Mouse (Mus musculus) liver, embryonic 16.5 days (tissue): ENCODE measurements around the gene Iqcn. TPM values are rescaled to one million over a fixed set of nuclear protein-coding genes. Genes with fewer than 3 reads are reported as not detected.

ENCODE experiments used
- ATAC-seq: fragments of 200-750 bp; cut with Nextera tagmentation; 2 replicates; pipeline ENCODE4 v1.8.0; 2017; ENCODE audit warnings: low read depth, mild to moderate bottlenecking, moderate number of reproducible peaks, moderate library complexity
- H3K27ac ChIP-seq: fragments of 300-500 bp; sonication (generic); 2 replicates; pipeline ENCODE4 v1.5.1; 2014; ENCODE audit warnings: mild to moderate bottlenecking, low read length
- H3K27me3 ChIP-seq: fragments of 300-500 bp; sonication (generic); 2 replicates; pipeline ENCODE4 v1.6.1; 2014; ENCODE audit warnings: low read depth, low read length, mixed read lengths; ENCODE audit not compliant: control insufficient read depth, insufficient read depth
- H3K36me3 ChIP-seq: fragments of 300-500 bp; sonication (generic); 2 replicates; pipeline ENCODE4 v1.6.1; 2014; ENCODE audit warnings: mild to moderate bottlenecking; ENCODE audit not compliant: control insufficient read depth, insufficient read depth
- H3K4me1 ChIP-seq: fragments of 300-500 bp; sonication (generic); 2 replicates; pipeline ENCODE4 v1.6.1; 2014; ENCODE audit warnings: low read depth, low read length, mixed read lengths; ENCODE audit not compliant: control insufficient read depth
- H3K4me2 ChIP-seq: fragments of 300-500 bp; sonication (generic); 2 replicates; pipeline ENCODE4 v1.6.1; 2014; ENCODE audit warnings: low read depth, low read length, mixed read lengths
- H3K4me3 ChIP-seq: fragments of 300-500 bp; sonication (generic); 2 replicates; pipeline ENCODE4 v1.5.1; 2014; ENCODE audit warnings: low read depth, mild to moderate bottlenecking, low read length
- H3K9ac ChIP-seq: fragments of 300-500 bp; sonication (generic); 2 replicates; pipeline ENCODE4 v1.6.1; 2014; ENCODE audit warnings: low read depth, low read length
- H3K9me3 ChIP-seq: fragments of 300-500 bp; sonication (generic); replicated peaks from 2 replicates; pipeline ENCODE4 v1.6.1; 2016; ENCODE audit warnings: low read length; ENCODE audit not compliant: control insufficient read depth
- WGBS: fragments of 180-500 bp; shearing (Covaris S2); extraction: QIAGEN DNeasy Blood & Tissue Kit; methylation state at CpG from one replicate; pipeline ENCODE4 v1.1.7; 2014; ENCODE audit not compliant: insufficient replicate concordance; 5-methylcytosine and 5-hydroxymethylcytosine counted together
- polyA plus RNA-seq: library from polyadenylated mRNA; unstranded; fragments of >200 nt; fragmentation: Nextera tagmentation; extraction: Ambion mirVana; gene quantifications from 2 replicates; pipeline ENCODE4 v1.2.1, GENCODE M21; 2015

The Iqcn gene
- polyA plus RNA-seq, result 0.02 TPM in 1 of 2 replicates, not detected in the other

DNA sequence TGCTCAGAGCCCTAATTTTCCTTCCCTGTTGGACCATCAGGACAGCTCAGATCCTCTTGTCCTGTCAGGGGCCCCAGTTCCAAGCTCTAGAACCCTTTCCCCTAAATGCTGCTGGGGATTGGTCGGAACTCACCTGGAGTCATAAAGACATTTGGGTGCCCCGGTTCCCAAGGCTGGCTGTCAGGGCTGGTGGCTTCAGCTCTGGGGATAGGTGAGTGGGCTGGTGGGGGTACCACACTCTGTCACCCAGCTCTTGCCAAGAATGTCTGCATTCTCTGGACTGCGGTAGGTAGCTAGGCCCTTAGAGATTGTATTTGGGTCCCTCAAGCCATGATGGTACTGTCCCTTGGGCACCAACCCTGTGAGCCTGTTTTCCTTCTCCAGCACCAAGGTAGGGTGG is at the start of gene Iqcn:
Iqcn (plus strand) TSS at position 171 of the 400 bp plus-strand sequence.
- Histone ChIP-seq H3K27me3 (no peaks in the 10 kb centered on the region), H3K4me2 (no peak within 1 kb of the TSS), H3K4me1 (peaks cover 13% of the 10 kb centered on the region), H3K27ac (no peak within 1 kb of the TSS), H3K4me3 (no peak within 1 kb of the TSS), H3K36me3 (no peaks in the 10 kb centered on the region), H3K9ac (no peak within 1 kb of the TSS), H3K9me3 (no peaks in the 10 kb centered on the region)
- 83% methylated on average over 3 of the region's 3 CpGs for WGBS
- ATAC-seq, result no peak

DNA sequence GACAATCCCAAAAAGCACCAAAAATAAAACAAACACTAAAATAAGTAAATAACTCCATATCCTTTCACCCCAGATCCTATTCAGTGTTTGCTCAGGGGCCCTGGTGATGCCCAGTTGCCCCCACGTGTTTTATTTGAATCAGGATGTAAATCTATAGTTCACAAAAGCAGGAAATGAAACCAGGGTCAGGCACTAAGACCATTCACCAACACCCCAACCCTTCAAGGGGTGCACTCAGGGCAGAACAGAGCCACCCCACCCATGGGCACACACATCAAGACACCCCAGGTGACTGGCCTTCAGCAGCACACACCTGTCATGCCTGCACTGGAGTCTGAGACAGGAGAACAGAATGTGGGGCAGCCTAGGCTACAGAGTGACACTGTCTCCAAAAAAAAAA is 49.1 kb upstream of the Iqcn start:
- H3K4me3 ChIP-seq, result no peak overlapping the region
- H3K27ac ChIP-seq, result no peak overlapping the region
- H3K4me1 ChIP-seq, result peaks cover 29% of the 10 kb centered on the region
- no peak overlapping the region for H3K9ac ChIP-seq
- H3K27me3 ChIP-seq, result no peaks in the 10 kb centered on the region
- WGBS, result 44% methylated on average over 1 of the region's 1 CpGs
- no peak for ATAC-seq
- H3K36me3 ChIP-seq, result 0 out of 2 replicates have a peak, but pooled peaks cover 2% of the 10 kb centered on the region
- H3K9me3 ChIP-seq, result no peaks in the 10 kb centered on the region
- no peak overlapping the region for H3K4me2 ChIP-seq

DNA sequence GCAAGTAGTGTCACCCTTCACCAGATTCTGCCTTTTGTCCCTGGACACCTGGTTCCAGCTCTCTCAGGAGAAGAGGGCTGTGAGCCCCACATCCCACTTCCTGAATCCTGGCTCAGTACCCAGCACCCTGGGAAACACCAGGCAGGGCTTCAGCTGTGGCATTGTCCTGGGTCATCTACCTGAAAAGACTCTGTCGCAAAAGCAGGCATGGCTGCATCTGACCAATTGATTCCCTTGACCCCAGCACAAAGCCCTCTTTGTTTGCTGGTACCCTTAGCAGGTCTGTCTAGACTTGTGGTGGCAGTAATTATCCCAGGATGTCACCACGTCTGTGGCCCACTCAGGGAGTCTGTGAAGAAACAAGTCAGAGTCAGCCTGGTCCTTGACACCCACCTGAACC is 47.8 kb upstream of the Iqcn start:
- H3K36me3 ChIP-seq, result 0 out of 2 replicates have a peak, but pooled peaks cover 2% of the 10 kb centered on the region
- no peak overlapping the region for H3K4me2 ChIP-seq
- H3K27me3 ChIP-seq, result no peaks in the 10 kb centered on the region
- 66% methylated on average over 2 of the region's 2 CpGs for WGBS
- H3K9me3 ChIP-seq, result no peaks in the 10 kb centered on the region
- H3K9ac ChIP-seq, result no peak overlapping the region
- ATAC-seq, result no peak
- H3K4me3 ChIP-seq, result no peak overlapping the region
- H3K27ac ChIP-seq, result no peak overlapping the region
- H3K4me1 ChIP-seq, result peaks cover 29% of the 10 kb centered on the region

DNA sequence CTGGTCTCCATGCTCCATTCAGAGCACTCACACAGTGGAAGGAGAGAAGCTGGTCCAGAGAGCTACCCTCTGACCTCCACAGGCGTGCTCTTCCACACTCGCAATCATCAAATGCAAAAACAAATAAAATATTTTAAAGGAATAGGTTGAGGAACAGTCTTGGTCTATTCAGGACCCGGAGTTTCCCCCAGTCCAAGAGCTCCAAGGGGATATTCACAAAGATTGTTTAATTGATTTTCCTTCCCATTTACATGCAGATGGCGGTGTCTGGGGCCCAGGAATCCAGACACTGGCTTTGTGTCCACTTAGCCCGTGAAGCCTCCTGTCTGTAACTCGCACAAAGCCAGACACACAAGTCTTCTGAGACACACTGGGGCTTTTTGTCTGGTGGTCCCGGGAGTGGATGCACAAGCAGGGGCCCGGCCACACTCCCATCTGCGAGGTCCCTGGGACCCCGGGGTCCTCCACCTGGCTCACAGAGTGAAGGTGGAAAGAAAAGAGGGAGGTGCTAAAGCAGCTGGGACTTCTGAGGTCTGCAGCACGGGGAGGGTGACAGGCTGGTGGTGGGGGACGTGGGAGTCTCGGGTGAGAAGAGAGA is 47.0 kb upstream of the Iqcn start:
- no peak overlapping the region for H3K4me3 ChIP-seq
- ATAC-seq, result no peak
- H3K36me3 ChIP-seq, result 0 out of 2 replicates have a peak, but pooled peaks cover 2% of the 10 kb centered on the region
- H3K4me2 ChIP-seq, result no peak overlapping the region
- H3K9me3 ChIP-seq, result no peaks in the 10 kb centered on the region
- peaks cover 36% of the 10 kb centered on the region for H3K4me1 ChIP-seq
- no peak overlapping the region for H3K27ac ChIP-seq
- H3K9ac ChIP-seq, result no peak overlapping the region
- WGBS, result 73% methylated on average over 13 of the region's 13 CpGs
- no peaks in the 10 kb centered on the region for H3K27me3 ChIP-seq

DNA sequence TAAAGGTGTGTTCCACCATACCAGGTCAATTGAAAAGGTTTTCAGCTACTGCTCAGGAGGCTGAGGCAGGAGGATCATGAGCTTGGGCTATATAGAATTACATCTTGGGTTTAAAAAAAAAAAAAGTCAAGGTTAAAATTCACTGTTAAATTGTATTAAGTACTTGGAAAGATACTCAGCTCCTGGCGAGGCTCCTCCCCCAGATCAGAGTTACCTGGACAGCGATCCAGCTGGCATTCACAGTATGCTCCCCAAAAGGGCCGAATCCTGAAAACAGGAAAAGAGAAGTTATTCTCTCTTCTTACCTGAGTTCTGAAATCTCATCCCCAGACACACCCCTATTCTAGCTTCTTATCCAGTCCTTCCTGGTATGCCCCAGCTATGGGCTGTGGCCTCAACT is 46.0 kb upstream of the Iqcn start:
- Histone ChIP-seq H3K27ac (no peak overlapping the region), H3K4me2 (no peak overlapping the region), H3K4me1 (peaks cover 36% of the 10 kb centered on the region), H3K36me3 (0 out of 2 replicates have a peak, but pooled peaks cover 2% of the 10 kb centered on the region), H3K4me3 (no peak overlapping the region), H3K27me3 (no peaks in the 10 kb centered on the region), H3K9ac (no peak overlapping the region), H3K9me3 (no peaks in the 10 kb centered on the region)
- no peak for ATAC-seq
- 91% methylated on average over 3 of the region's 3 CpGs for WGBS

DNA sequence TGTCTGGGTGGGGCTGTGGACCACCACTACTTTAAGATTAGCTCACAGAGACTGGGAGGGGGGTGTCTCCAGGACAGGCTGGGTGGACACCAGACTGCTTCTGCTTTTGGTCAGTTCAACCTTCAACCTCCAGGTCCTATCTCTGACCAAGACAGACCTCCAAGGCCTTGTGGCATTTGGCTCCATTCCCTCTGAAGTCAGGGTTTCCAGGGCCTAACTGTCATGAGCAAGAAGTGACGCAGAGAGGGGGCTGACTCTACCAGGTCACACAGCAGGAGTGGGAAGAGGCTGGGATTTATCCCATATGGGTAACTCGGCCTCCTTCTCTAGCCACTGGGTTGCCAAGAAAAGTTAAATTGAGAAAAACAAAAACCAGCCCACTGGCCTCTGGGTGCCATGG is 45.5 kb upstream of the Iqcn start:
- 74% methylated on average over 2 of the region's 2 CpGs for WGBS
- Histone ChIP-seq H3K4me1 (peaks cover 36% of the 10 kb centered on the region), H3K4me3 (no peak overlapping the region), H3K36me3 (0 out of 2 replicates have a peak, but pooled peaks cover 2% of the 10 kb centered on the region), H3K27ac (no peak overlapping the region), H3K9me3 (no peaks in the 10 kb centered on the region), H3K9ac (no peak overlapping the region), H3K4me2 (peak overlapping the region; percentile 93; the same call in 1 of the 2 replicates), H3K27me3 (no peaks in the 10 kb centered on the region)
- no peak for ATAC-seq

DNA sequence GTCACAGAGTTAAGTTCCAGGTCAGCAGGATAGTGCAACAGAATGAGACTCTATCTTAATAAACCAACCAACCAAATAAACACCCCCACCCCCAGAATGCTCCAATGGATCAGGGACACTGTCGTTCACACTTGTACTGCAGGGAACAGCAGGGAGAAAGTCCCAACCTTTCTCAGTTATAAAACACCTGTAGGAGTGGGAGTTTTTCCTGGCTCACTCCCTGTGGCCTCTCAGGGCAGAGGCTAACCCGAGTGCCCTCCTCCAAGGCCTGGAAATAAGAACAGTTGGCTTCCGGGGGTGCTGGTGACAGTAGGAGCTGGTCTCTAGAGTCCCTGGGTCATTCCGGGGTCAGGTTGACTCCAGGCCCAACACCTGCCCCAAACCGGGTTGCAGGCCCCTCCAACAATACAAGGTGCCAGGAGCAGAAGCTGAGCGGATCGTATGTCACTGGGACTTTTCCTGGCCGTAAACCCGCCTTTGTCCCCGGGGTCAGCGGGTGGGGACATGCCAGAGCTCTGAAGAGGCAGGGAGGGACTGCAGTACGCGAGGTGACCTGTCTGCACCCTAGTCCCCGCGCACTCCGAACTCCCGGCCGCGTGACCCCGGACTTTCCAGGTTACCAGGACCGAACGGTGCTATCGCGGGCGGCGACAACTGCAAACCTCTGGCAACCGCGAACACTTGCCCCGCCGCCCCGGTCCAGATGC is 44.2 kb upstream of the Iqcn start:
- Histone ChIP-seq H3K27me3 (no peaks in the 10 kb centered on the region), H3K27ac (peak overlapping the region; percentile 84), H3K9me3 (no peaks in the 10 kb centered on the region), H3K9ac (peak overlapping the region; percentile 89), H3K36me3 (0 out of 2 replicates have a peak, but pooled peaks cover 2% of the 10 kb centered on the region), H3K4me3 (peak overlapping the region; percentile 84), H3K4me2 (peak overlapping the region; percentile 93), H3K4me1 (peaks cover 33% of the 10 kb centered on the region)
- peak; percentile 66 for ATAC-seq
- 1% methylated on average over 31 of the region's 31 CpGs for WGBS

DNA sequence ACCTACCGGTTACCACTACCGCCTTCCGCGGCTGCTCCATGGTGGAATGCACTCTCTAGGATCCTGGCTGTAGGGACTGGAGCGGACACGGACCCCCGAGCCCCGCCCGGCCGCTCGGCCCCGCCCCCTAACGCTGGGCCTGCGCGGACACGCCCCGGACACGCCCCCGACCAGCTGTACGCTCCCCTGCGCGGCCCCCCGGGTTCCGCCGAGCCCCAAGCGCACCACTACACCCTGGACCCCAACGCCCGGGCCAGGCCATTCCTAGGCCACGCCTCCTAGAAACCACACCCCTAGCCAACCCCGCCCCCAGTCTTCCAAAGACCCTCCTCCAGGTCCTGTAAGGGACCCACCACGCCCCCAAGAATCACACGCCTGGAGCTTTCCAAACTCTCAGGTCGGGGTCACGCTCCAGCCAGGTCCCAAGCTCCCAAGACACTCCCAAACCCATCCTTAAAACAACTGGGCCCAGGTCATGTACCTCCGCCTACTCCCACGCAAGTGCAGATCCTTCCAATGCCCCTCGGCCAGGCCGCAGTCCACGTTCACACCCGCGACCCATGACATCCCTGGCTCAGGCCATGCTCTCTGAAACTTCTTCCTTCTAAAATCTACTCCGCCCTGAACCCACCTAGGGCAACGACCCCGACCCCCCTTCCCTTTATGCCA is 43.5 kb upstream of the Iqcn start:
- H3K9ac ChIP-seq, result peak overlapping the region; percentile 89
- peak overlapping the region; percentile 84 for H3K4me3 ChIP-seq
- peak; percentile 94 for ATAC-seq
- peak overlapping the region; percentile 93 for H3K4me2 ChIP-seq
- peak overlapping the region; percentile 84 for H3K27ac ChIP-seq
- H3K9me3 ChIP-seq, result no peaks in the 10 kb centered on the region
- no peaks in the 10 kb centered on the region for H3K27me3 ChIP-seq
- under 1% methylated on average over 44 of the region's 44 CpGs for WGBS
- peaks cover 33% of the 10 kb centered on the region for H3K4me1 ChIP-seq
- 0 out of 2 replicates have a peak, but pooled peaks cover 2% of the 10 kb centered on the region for H3K36me3 ChIP-seq
